Mouse (Mus musculus): Measurements from ENCODE around the gene Las1l. TPM values are rescaled to one million over a fixed set of nuclear protein-coding genes. Genes with fewer than 3 reads are reported as not detected.

The Las1l gene
- polyA plus RNA-seq, 1 experiment, result 8.1 TPM

DNA sequence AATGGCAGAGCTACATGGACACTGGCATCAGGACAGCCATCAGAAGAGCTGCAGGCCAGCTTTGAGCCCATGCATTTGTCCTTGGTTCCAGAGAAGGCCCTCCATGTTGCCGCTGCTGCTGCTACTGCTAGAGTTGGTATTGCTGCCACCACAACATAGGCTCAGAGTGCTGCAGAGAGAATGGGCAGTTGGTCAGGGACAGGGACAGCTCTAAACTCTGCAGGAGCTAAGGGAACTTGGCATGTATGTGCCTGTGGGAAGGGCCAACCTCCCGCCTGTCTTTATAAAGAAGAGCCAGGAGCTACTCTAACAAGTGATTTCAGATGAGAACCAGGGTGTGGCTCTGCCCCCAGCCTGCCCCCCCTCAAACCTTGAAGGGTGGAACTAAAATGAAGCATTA is 21.3 kb downstream of the Las1l start:
- no peak for TF ChIP-seq CTCF (IDR thresholded peaks at IDR 0.05; ENCODE audit: extremely low read depth, insufficient read length, insufficient replicate concordance, low read depth, low read length)
- TF ChIP-seq POLR2A (IDR thresholded peaks at IDR 0.05; ENCODE audit: low read depth, low read length), result no peak
- WGBS, result 91% methylated on average over 2 of the region's 2 CpGs
- Histone ChIP-seq H3K36me3 (ENCODE audit: control insufficient read depth, insufficient read depth, low read length) (peaks cover 13% of the 10 kb centered on the region), H3K4me1 (ENCODE audit: control insufficient read depth, insufficient read depth, insufficient read length, low read length) (no peaks in the 10 kb centered on the region), H3K27me3 (ENCODE audit: control insufficient read depth, insufficient read depth, low read length) (no peaks in the 10 kb centered on the region), H3K4me3 (ENCODE audit: low read depth, low read length) (no peak overlapping the region), H3K27ac (ENCODE audit: insufficient read depth, low read depth, low read length) (no peak overlapping the region)

DNA sequence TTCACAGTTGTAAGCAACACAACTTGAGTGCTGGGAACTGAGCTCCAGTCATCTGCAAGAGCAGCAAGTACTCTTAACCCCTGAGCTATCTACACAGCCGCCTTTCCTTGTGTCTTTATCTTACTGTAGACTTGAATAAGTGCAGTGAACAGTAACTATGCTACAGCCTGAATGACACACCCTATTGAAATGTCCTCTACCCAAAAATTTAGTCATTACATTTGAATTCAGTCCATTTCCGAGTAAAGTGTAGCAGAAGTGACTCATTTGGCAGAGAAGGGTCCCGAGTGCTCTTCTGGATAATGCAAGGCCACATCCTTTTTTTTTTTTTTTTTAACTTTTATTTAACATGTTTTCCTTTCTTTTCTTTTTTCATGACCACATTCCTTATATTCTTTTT is 54.0 kb downstream of the Las1l start:
- 74% methylated on average over 3 of the region's 3 CpGs for whole genome bisulfite sequencing
- TF ChIP-seq POLR2A (IDR thresholded peaks at IDR 0.05; ENCODE audit: low read depth, low read length) (no peak), CTCF (IDR thresholded peaks at IDR 0.05; ENCODE audit: extremely low read depth, insufficient read length, insufficient replicate concordance, low read depth, low read length) (no peak)
- no peak overlapping the region for H3K27ac ChIP-seq (ENCODE audit: insufficient read depth, low read depth, low read length)
- no peaks in the 10 kb centered on the region for H3K36me3 ChIP-seq (ENCODE audit: control insufficient read depth, insufficient read depth, low read length)
- H3K4me1 ChIP-seq (ENCODE audit: control insufficient read depth, insufficient read depth, insufficient read length, low read length), result no peaks in the 10 kb centered on the region
- no peak overlapping the region for H3K4me3 ChIP-seq (ENCODE audit: low read depth, low read length)
- no peaks in the 10 kb centered on the region for H3K27me3 ChIP-seq (ENCODE audit: control insufficient read depth, insufficient read depth, low read length)

Other genes with a start within 250 kb of the Las1l start
- 0.18 and 0.27 TPM in 2 replicates for gene Zc3h12b, start 245.3 kb downstream of the Las1l start, polyA plus RNA-seq (2012; rRNA removed)
- 9.0 and 12.8 TPM in 2 replicates for gene Msn, start 139.1 kb upstream of the Las1l start, polyA plus RNA-seq (2012; rRNA removed)

All from small intestine, adult 2 months (tissue).